Mouse (Mus musculus) lung, embryonic 15.5 days (tissue): ENCODE results near the gene Trpm5. TPM values are rescaled to one million over a fixed set of nuclear protein-coding genes. Genes with fewer than 3 reads are reported as not detected.

Experiments used
- polyA plus RNA-seq: library from polyadenylated mRNA; unstranded; fragments of >200 nt; fragmentation: Nextera tagmentation; extraction: Ambion mirVana; gene quantifications from 2 replicates; pipeline ENCODE4 v1.2.1, GENCODE M21; 2015

The Trpm5 gene
- polyA plus RNA-seq, 1 experiment from 2014 or later, result 4.4 TPM

Other genes with a start within 250 kb of the Trpm5 start
- gene Th, start 163.5 kb downstream of the Trpm5 start, polyA plus RNA-seq, result 0.93 and 2.6 TPM in 2 replicates
- 3.4 and 3.5 TPM in 2 replicates for gene Ascl2, start 125.4 kb downstream of the Trpm5 start, polyA plus RNA-seq
- gene Tspan32, start 89.6 kb downstream of the Trpm5 start, polyA plus RNA-seq, result 1.9 and 2.8 TPM in 2 replicates
- gene Cd81, start 41.9 kb downstream of the Trpm5 start, polyA plus RNA-seq, result 694 and 720 TPM in 2 replicates
- gene Tssc4, start 25.4 kb downstream of the Trpm5 start, polyA plus RNA-seq, result 105 and 107 TPM in 2 replicates
- gene Kcnq1, start 11.7 kb upstream of the Trpm5 start, polyA plus RNA-seq, result 5.5 and 6.0 TPM in 2 replicates